Mouse (Mus musculus) liver, postnatal 0 days (tissue): ENCODE measurements around the gene Tcp10c. TPM values are rescaled to one million over a fixed set of nuclear protein-coding genes. Genes with fewer than 3 reads are reported as not detected.

ENCODE experiments used
- polyA plus RNA-seq: library from polyadenylated mRNA; unstranded; fragments of >200 nt; fragmentation: Nextera tagmentation; extraction: Ambion mirVana; gene quantifications from 2 replicates; pipeline ENCODE4 v1.2.1, GENCODE M21; 2015

Tcp10c gene
- polyA plus RNA-seq, 1 experiment from 2014 or later = not detected

Other genes with a start within 250 kb of the Tcp10c start
- gene Unc93a, start 222.8 kb upstream of the Tcp10c start, polyA plus RNA-seq = 0.05 TPM in 1 of 2 replicates, not detected in the other
- not detected in 2 replicates for gene Smok2a, start 133.4 kb upstream of the Tcp10c start, polyA plus RNA-seq
- gene Smok2b, start 124.3 kb upstream of the Tcp10c start, polyA plus RNA-seq = not detected in 2 replicates